Mouse (Mus musculus) bone marrow macrophage, adult 2 months (primary cell): ENCODE results near the gene Mapk8ip2.

Source experiments
- CTCF ChIP-seq: IDR thresholded peaks from 2 replicates; pipeline ENCODE4 v1.5.1; 2012; ENCODE audit warnings: low read depth, mild to moderate bottlenecking, low read length, moderate library complexity
- POLR2A ChIP-seq: IDR thresholded peaks from 2 replicates; pipeline ENCODE4 v1.6.1; 2012; ENCODE audit warnings: mild to moderate bottlenecking, low read depth, low read length, borderline replicate concordance

DNA sequence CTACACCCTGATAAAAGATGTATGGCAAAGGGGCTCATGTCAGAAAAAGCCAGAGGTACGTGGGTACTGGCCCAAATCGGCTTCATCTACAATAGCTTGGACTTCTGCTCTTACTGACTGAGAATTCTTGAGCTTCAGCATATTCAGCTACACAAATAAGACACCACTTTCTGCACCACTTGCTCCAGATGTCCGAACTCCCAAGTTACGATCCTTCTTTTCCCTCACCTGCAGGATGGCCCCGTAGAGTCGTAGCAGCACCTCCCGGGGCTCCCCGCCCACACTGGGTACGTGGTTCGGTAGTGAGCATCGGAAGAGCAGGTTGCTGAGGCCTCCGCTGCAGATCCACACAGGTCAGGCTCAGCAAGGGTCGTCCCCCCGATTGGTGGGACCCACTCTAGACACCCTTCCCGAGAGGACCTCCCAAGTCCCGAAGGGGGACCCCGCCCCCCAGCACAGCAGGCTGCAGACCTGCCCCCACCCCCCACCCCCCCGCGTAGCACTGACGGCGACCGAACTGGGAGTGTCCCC is 24.8 kb upstream of the Mapk8ip2 start:
- no peak for TF ChIP-seq POLR2A
- TF ChIP-seq CTCF = no peak
